Mouse (Mus musculus) intestine, postnatal 0 days (tissue): ENCODE measurements at regions not wholly inside any gene's neighbourhood (a gene's known extent, or its start where the extent isn't known, plus 50 kb on each side); places are given as distances from the start of the nearest gene placed in this dataset.
"Not testable (repeated sequence)": the region's sequence is repeated elsewhere in the genome, so short reads cannot be mapped to it uniquely, and the experiment has no call there.

ENCODE experiments used
- ATAC-seq: fragments of 200-750 bp; cut with Nextera tagmentation; 2 replicates; pipeline ENCODE4 v1.8.0; 2017; ENCODE audit warnings: mild to moderate bottlenecking, moderate TSS enrichment, moderate library complexity
- H3K27ac ChIP-seq: fragments of 300-500 bp; sonication (generic); 2 replicates; pipeline ENCODE4 v1.5.1; 2014; ENCODE audit warnings: mild to moderate bottlenecking, low read depth, low read length, moderate library complexity
- H3K27me3 ChIP-seq: fragments of 300-500 bp; sonication (generic); replicated peaks from 2 replicates; pipeline ENCODE4 v1.6.1; 2014; ENCODE audit warnings: low read length, mixed read lengths; ENCODE audit not compliant: control insufficient read depth, insufficient read depth
- H3K36me3 ChIP-seq: fragments of 300-500 bp; sonication (generic); 2 replicates; pipeline ENCODE4 v1.6.1; 2014; ENCODE audit warnings: mild to moderate bottlenecking, moderate library complexity; ENCODE audit not compliant: control insufficient read depth, insufficient read depth
- H3K4me1 ChIP-seq: fragments of 300-500 bp; sonication (generic); replicated peaks from 2 replicates; pipeline ENCODE4 v1.6.1; 2014; ENCODE audit warnings: antibody characterized with exemption, low read length, mixed read lengths; ENCODE audit not compliant: control insufficient read depth, insufficient read depth
- H3K4me2 ChIP-seq: fragments of 300-500 bp; sonication (generic); replicated peaks from 2 replicates; pipeline ENCODE4 v1.6.1; 2014; ENCODE audit warnings: low read depth, mild to moderate bottlenecking, moderate library complexity
- H3K4me3 ChIP-seq: fragments of 300-500 bp; sonication (generic); 2 replicates; pipeline ENCODE4 v1.5.1; 2014; ENCODE audit warnings: low read depth, low read length
- H3K9ac ChIP-seq: fragments of 300-500 bp; sonication (generic); 2 replicates; pipeline ENCODE4 v1.6.1; 2014; ENCODE audit warnings: mild to moderate bottlenecking, low read depth, low read length
- H3K9me3 ChIP-seq: fragments of 300-500 bp; sonication (generic); 2 replicates; pipeline ENCODE4 v1.6.1; 2016; ENCODE audit warnings: mixed run types; ENCODE audit not compliant: control insufficient read depth
- CTCF ChIP-seq: sonication (generic); IDR thresholded peaks from 2 replicates; pipeline ENCODE4 v1.5.1; 2016; ENCODE audit warnings: low read depth, mild to moderate bottlenecking, control low read depth, antibody characterized with exemption, moderate library complexity
- WGBS: fragments of 180-500 bp; shearing (Covaris S2); extraction: QIAGEN DNeasy Blood & Tissue Kit; methylation state at CpG from one replicate; pipeline ENCODE4 v1.1.7; 2014; 5-methylcytosine and 5-hydroxymethylcytosine counted together

- H3K4me2 ChIP-seq, H3K9ac ChIP-seq, H3K27me3 ChIP-seq, ATAC-seq, H3K4me3 ChIP-seq, H3K4me1 ChIP-seq, H3K27ac ChIP-seq, H3K9me3 ChIP-seq, H3K36me3 ChIP-seq: not testable (repeated sequence)
- WGBS = 89% methylated on average over 4 of the region's 4 CpGs
Measured at GRCm38 (mm10) chr6:13763636-13764035, 76.1 kb downstream of the Gpr85 start.

GRCm38 (mm10) chr6:13759431-13759830, 80.3 kb downstream of the Gpr85 start:
- Histone ChIP-seq H3K36me3 (no peaks in the 10 kb centered on the region), H3K27me3 (no peaks in the 10 kb centered on the region), H3K4me1 (no peaks in the 10 kb centered on the region), H3K9me3 (no peaks in the 10 kb centered on the region), H3K4me2 (no peak overlapping the region), H3K4me3 (no peak overlapping the region), H3K27ac (no peak overlapping the region), H3K9ac (no peak overlapping the region)
- ATAC-seq = no peak
- TF ChIP-seq CTCF = peak; percentile 21; the same call in 1 of the 2 replicates
- WGBS = 78% methylated on average over 2 of the region's 2 CpGs

GRCm38 (mm10) chr6:13758946-13759345, 80.8 kb downstream of the Gpr85 start:
- Histone ChIP-seq H3K27ac (no peak overlapping the region), H3K36me3 (no peaks in the 10 kb centered on the region), H3K4me3 (no peak overlapping the region), H3K4me2 (no peak overlapping the region), H3K9me3 (no peaks in the 10 kb centered on the region), H3K4me1 (no peaks in the 10 kb centered on the region), H3K9ac (no peak overlapping the region), H3K27me3 (no peaks in the 10 kb centered on the region)
- TF ChIP-seq CTCF = peak; percentile 59
- no peak for ATAC-seq

- no peak overlapping the region for H3K4me2 ChIP-seq
- no peaks in the 10 kb centered on the region for H3K4me1 ChIP-seq
- 63% methylated on average over 7 of the region's 7 CpGs for WGBS
- H3K27ac ChIP-seq = no peak overlapping the region
- H3K9me3 ChIP-seq = no peaks in the 10 kb centered on the region
- no peak overlapping the region for H3K9ac ChIP-seq
- no peak for ATAC-seq
- H3K27me3 ChIP-seq = no peaks in the 10 kb centered on the region
- no peak overlapping the region for H3K4me3 ChIP-seq
- no peak for TF ChIP-seq CTCF
- no peaks in the 10 kb centered on the region for H3K36me3 ChIP-seq
Measured at GRCm38 (mm10) chr6:13748931-13749638, 71.3 kb upstream of the Bmt2 start.

- H3K36me3 ChIP-seq = no peaks in the 10 kb centered on the region
- H3K4me3 ChIP-seq = no peak overlapping the region
- H3K27me3 ChIP-seq = no peaks in the 10 kb centered on the region
- no peak for ATAC-seq
- H3K9ac ChIP-seq = no peak overlapping the region
- H3K4me2 ChIP-seq = no peak overlapping the region
- no peak for TF ChIP-seq CTCF
- H3K4me1 ChIP-seq = no peaks in the 10 kb centered on the region
- 29% methylated on average over 8 of the region's 8 CpGs for WGBS
- no peak overlapping the region for H3K27ac ChIP-seq
- H3K9me3 ChIP-seq = no peaks in the 10 kb centered on the region
Measured at GRCm38 (mm10) chr6:13747969-13748368, 70.2 kb upstream of the Bmt2 start.

GRCm38 (mm10) chr6:13746577-13747482, 69.1 kb upstream of the Bmt2 start:
- no peaks in the 10 kb centered on the region for H3K4me1 ChIP-seq
- no peaks in the 10 kb centered on the region for H3K36me3 ChIP-seq
- whole genome bisulfite sequencing = 77% methylated on average over 8 of the region's 8 CpGs
- H3K27me3 ChIP-seq = no peaks in the 10 kb centered on the region
- no peak overlapping the region for H3K4me3 ChIP-seq
- no peaks in the 10 kb centered on the region for H3K9me3 ChIP-seq
- H3K9ac ChIP-seq = no peak overlapping the region
- no peak overlapping the region for H3K27ac ChIP-seq
- TF ChIP-seq CTCF = no peak
- no peak overlapping the region for H3K4me2 ChIP-seq
- ATAC-seq = no peak
